Mouse (Mus musculus) 416B (cell line): ENCODE results near the gene Phf11c.
"Not testable (repeated sequence)": the region's sequence is repeated elsewhere in the genome, so short reads cannot be mapped to it uniquely, and the experiment has no call there.

Experiments
- DNase-seq: peaks from one replicate; pipeline ENCODE4 v3.0.0; 2011; ENCODE audit warnings: low read depth

Phf11c gene

DNA sequence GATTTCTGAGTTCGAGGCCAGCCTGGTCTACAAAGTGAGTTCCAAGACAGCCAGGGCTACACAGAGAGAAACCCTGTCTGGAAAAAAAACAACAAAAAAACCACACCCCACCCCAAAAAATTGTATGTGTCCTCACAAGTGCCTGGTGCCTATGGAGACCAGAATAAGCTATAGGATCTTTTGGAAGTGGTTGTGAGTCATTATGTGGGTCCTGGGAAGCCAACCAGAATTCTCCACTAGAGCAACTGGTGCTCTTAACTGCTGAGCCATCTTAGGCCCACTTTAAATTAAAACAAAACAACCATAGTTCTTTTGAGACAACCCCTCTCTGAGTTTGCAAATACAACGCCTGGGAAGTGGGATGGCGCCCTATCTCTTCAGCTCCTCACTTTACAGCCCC is at the start of gene Phf11c:
Gene Phf11c (minus strand): TSS at position 101 of the 400 bp plus-strand sequence.
- DNase-seq: no peak

DNA sequence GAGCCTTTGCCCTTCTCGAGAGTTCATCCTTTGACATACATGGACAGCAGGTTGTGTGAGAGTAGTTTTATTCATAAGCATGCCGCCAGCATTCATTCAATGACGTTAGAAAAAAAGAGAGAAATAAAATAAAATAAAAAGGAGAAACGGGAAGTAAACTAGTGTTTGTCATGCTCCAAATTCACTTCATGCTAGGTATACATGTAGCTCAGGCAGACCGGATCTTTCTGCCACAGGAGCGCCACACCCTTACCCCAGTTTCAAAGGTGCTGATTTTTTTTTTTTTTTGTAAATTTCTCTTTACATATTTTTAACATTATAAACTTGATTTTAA is 46.3 kb upstream of the Phf11c start:
- no peak for DNase-seq

DNA sequence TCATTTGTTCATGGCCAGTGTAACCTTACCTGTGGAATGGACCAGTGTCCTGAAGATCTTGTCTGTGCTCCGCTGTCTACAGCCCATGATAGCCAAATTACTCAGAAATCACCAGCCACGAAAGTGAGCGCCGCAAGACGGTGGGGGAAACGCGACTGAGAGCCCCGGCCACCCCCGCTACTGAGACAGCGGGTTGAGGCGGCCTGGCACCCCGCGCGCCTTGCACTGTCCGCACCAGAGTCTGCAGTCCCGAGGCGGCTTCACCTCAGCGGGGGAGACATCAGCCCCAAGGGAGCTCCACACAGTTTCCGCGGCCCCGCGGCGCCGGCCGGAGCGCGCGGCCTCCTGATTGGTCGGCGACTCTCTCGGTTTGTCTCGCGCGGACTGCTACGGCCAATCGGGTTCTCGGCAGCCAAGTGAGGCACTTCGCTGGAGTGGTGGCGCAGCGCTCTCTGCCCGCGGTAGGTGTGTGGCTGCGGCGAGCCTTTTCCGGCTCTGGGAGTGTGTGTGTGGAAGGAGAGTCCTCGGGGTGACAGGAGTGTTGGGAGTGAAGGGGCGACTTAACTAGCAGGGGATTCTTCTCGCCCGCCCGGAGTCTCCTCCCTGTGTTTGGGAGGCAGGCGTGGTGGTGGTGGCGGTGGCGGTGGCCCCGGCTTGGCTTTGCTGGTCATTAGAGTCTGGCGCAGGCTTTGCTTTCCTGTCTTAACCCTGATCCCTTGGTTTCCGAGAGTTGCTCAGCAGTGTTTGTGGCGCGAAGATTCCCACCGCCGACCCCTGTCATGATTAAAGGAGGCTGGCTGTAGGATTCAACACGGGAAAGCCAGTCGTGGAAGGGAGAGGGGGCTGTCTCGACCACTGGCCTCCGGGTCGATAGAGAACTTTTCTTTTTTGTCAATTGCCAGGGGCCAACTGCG is 45.6 kb upstream of the Phf11c start, which contains the start of the genes Setdb2 and Cab39l:
Gene Setdb2 (minus strand): TSS at position 327 of the 914 bp plus-strand sequence.
Gene Cab39l (plus strand): TSS at position 415 of the 914 bp plus-strand sequence.
- peak; percentile 94 for DNase-seq

DNA sequence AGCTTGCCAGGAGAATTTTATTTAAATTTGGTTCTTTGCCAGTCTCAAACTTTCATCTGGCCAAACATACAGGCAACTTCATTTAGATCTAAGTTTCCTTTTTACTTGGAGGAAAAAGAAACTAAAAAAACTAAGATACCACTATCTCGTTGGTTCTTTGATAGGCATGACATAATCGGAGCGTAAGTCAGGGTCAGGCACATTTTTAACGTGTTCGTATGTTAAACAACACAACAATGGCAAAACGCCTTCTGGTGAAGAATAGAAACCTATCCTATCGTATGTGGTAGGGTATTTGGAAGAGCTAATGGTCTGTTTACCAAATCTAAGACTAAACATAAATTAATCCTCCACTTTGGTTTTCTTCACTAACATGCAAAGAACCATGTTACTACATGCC is 44.9 kb upstream of the Phf11c start:
- peak; percentile 52 for DNase-seq

DNA sequence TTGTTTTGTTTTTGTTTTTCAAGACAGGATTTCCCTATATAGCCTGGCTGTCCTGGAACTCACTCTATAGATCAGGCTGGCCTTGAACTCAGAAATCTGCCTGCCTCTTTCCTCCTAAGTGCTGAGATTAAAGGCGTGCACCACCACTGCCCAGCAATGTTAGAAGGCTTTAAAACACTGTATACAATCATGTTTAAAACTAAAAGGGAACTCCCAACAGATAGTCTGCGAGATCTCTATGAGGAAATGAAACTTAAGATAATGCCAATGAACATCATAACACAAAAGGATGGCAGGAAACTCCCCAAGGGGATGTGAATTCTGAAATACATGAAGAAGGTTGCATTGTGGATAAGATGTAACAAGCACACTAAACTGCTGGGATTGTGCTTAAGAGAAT is 43.3 kb upstream of the Phf11c start:
- no peak for DNase-seq

DNA sequence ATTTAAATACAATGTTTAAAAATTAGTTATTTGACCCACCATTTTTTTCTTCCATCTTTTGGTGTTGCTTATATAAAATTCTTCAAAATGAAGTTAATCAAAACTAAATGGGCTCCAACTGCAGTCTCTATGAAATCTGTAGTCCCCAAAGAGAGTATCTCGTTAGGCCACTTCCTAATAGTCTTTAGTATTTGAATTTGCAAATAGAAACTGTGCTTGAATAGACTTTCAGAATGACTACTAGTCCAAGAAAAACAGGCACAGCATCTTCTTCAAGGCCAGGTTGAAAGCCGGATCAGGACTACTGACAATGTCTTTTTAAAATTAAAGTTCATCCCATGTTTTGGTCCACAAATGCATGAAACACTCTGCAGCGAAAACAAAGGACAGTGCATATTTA is 42.2 kb upstream of the Phf11c start:
- no peak for DNase-seq

DNA sequence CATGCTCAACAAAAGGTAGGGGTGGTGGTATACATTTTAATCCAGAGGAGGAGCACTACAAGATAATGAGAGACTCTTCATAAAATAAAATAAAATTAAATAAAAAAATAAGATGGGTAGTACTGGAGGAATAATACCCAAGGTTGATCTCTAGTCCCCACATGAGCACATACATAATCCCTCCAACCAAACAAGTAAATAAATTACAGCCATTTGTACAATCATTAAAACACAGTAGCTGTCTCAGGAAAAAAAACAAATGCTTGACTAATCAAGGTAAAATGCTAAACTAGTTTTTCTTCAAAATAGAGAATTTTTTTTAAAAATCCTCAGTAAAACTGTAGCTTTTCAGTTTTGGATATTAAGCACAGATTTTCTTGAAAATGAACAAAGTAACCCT is 40.0 kb upstream of the Phf11c start:
- DNase-seq: no peak

DNA sequence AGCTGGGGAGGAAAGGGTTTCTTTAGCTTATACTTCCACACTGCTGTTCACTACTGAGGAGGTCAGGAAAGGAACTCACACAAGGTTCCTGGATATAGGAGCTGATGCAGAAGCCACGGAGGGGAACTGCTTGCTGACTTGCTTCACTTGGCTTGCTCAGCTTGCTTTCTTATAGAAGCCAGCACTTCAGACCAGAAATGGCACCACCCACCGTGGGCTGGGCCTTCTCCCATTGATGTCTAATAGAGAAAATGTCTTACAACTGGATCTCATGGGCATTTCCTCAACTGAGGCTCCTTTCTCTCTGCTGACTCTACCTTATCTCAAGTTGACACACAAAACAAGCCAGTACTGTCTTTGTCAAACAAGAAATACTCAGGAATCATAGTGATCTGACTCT is 38.7 kb upstream of the Phf11c start:
- DNase-seq: peak; percentile 57

DNA sequence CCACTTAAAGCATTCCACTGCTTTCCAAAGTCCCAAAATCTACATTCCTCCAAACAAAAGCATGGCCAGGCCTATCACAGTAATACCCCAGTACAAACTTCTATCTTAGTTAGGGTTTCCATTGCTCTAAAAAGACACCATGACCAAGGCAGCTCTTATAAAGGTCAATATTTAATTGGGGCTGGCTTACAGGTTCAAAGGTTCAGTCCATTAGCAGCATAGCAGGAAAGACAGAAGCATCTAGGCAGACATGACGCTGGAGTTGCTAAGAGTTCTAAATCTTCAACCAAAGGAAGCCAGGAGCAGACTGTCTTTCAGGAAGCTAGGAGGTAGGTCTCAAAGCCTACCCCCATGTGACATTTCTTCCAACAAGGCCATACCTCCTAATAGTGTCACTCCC is 35.4 kb upstream of the Phf11c start:
- no peak for DNase-seq

DNA sequence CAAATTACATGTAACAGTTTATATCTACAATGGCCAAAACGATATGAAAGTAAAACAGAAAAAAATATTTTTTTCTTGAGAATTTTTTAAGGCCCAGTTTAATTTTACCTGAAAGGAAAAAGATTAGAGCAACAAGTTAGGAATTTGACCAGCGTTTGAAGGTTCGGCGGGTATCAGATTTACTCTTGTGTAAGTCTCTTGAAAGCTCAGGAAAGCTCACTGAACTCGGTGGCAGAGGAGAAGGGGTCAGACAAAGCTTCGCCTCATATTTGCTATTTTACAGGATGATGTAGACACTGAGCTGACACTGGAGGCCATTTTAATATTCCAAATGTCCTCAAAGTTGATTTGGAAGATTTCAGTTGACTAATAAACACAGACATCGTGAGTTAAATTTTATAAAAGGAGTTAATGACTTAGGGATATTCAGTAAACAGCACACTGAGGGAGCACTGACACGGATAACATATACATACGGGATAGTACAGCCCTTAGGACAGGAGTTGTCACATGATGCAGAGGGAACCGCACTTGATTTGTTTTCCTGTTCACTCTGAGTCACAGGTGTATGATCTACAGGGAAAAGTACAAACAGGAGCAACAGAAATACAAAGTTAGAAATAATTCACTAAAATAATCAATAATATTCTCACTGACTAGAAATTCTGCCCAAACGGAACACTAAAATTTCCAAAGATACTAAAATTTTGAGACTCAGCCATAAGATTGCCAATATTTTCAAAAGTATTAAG is 27.9 kb upstream of the Phf11c start:
- DNase-seq: no peak

DNA sequence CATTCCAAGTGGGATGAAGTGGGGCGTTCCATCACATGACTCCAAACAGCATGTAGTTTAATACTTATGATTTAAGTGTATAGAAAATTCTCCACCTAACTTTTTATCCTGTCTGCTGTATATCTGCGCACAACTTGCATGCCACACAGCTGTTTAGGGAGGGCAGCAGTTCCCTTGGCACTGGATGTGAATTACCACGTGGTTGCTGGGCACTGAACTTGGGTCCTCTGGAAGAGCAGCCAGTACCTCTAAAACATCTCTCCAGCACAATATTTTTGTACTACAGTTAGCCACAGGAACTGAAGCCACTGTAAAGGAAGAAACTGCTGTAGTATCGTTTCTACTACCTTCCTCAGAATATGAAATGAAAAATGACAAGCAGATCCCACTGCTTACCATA is 23.0 kb upstream of the Phf11c start:
- no peak for DNase-seq

DNA sequence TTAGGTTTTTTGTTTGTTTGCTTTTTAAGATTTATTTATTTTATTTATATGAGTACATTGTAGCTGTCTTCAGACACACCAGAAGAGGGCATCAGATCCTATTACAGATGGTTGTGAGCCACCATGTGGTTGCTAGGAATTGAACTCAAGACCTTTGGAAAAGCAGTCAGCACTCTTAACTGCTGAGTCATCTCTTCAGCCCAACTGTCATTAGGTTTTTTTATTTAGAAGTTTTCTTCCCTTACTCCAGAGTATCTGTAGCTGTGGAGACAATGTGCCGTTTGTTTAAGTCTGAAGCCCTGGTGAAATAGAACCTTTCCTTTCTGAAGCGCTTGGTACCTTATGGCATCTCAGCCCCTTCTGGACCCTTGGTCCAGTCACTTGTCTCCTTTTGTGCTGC is 19.8 kb upstream of the Phf11c start:
- peak; percentile 9 for DNase-seq

DNA sequence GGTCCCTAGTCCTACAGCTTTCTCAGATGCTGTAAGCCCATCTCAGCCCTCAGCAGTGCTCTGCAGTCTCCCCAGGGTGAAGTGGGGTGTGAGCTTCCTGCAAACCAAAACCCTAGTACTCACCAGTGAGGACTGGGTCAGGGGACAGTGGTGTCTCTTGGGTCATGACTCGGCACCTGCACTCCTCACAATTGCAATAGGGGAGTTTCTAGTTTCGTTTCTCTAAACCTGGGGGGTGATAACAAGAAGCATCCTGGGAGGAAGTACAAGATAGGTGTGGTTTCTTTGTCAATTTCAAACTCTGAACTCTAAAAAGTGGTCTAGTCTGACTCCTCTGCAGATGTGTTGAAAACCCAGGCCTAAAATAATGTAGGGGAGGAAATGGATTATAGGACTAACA is 1.8 kb upstream of the Phf11c start:
- DNase-seq: peak; percentile 27

DNA sequence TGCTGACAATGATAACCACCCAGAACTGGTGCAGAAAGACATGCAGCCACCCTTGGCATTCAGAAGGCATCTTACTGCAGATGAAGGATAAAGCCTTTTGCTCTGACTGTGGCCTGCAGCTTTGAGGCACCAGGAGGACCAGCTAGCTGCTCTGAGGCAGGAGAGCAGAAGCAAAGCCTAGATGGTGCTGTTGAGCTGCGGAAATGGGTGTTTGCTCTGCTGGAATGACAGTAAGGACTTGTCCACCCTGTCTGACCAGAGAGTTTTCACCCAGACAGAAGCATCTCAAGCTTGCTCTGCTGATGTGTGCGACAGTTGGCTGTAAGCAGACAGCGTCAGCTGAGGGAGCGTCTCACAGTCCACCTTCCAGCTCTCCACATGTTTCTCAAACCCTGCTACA is 5.0 kb downstream of the Phf11c start:
- DNase-seq: not testable (repeated sequence)

DNA sequence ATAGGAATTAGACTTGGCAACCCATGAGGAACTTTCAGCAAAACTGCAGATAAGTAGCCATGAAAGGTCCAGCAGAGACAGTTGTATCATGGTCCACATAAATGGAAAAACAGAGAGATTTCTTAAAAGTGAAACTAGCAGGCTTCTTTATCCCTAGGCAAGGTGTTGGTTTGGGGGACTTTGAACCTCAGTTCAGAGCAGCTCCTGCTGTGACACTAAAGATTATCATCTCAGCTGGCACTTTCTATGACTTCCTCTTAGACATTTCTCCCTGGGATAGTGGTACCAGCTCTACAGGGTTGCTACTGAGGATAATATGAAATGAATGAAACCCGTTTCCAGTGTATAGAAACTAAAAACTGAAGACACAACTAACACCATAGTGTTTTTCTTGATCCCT is 5.6 kb downstream of the Phf11c start:
- no peak for DNase-seq

DNA sequence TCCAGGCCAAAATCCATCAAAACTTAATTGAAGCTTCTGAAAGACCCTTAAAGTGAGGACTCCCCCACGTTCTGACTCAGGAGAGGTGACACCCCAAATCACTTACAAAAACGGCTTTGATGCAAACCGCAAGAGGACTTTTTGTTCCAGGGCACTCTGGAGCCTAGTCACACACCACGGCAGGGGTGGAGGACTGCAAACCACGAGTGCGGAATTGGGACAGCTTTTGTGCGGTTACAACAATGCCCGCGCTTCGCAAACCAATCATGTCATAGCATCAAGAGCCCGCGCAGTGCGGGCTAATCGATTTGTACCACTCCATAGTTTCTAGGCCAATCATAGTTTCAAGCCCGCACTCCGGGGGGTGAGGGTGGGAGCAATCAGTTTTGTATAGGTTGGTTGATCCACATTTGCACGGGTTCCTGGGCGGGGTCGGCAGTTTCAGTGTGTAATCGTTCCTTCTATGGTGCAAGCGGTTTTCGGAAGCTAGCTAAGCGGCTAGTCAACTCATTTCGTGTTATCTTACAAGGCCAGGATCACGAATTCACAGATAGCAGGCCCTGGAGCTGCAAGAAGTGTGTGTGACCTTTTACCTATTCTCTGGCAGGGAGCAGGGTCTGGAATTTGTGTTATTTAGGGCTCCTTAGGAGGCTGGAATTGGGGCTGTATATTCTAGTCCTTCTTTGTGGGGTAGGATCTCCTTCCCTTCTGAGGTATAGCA is 24.7 kb downstream of the Phf11c start:
- DNase-seq: no peak

DNA sequence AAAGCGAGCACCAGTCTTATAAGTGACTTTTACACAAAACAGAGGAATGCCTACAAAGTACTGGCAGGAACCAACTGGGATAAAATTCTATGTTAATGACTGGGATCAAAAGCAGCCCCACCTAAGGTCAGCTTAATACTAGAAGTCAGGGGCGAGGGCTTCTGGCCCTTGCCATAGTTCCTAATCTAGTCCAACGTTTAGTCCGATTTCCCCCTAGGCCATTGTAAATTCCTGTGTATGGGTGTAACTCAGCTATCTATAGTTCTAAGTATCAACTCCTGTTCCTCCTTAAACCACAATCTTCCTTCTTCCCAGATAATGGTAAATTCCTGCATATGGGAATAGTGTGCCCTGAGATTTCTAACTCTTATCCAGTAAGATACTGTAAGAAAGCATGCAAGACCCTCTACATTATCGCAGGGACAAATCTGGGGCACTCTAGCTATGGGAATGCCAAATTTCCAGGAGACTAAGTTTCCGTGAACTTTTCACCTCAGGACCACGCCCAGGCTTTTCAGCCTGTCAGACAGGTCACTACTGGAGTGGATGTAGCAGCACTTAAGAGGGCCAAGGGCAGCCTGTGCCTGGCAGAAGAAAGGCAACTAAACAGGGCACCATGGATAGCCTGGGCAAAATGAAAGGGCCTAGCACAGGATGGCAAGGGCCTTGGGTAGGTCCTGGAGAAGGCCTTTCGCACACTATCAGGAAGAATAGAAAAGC is 28.6 kb downstream of the Phf11c start:
- no peak for DNase-seq

DNA sequence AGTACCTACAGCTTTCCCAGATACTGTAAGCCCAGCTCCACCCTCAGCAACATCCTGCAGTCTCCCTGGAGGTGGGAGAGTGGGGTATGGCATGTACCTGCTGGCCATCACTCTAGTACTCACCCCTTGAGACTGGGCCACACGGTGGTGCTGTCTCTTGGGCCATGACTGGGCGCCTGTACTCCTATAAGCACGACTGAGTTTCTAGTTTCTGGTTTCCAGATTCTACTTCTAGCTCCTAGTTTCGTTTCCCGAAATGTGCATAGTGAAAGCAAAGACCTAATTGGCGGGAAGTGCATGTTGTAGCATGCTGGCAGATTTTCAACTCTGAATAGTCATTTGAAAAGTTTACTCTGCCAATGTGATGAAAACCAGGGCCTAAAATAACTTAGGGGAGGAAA is 29.9 kb downstream of the Phf11c start, which contains the start of gene Phf11d:
Gene Phf11d (minus strand): TSS at position 227 of the 401 bp plus-strand sequence.
- DNase-seq: no peak

DNA sequence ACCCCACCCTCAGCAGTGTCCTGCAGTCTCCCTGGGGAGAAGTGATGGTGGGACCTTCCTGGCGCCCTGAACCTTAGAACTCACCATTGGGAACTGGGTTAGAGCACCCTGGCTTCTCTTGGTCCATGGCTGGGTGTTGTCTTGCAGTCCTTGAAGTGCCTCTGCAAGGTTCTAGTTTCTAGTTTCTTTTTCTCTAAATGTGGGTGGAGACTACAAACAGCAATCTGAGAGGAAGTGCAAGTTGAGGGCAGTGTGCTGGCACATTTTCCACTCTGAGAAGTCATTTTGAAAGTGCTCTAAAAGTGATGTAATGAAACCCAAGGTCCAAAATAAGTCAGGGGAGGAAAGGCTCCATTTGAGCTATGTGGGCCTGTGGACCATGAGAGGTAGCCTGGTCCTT is 54.0 kb downstream of the Phf11c start, which contains the start of gene Phf11b:
Gene Phf11b (minus strand): TSS at position 163 of the 400 bp plus-strand sequence.
- DNase-seq: peak; percentile 23

DNA sequence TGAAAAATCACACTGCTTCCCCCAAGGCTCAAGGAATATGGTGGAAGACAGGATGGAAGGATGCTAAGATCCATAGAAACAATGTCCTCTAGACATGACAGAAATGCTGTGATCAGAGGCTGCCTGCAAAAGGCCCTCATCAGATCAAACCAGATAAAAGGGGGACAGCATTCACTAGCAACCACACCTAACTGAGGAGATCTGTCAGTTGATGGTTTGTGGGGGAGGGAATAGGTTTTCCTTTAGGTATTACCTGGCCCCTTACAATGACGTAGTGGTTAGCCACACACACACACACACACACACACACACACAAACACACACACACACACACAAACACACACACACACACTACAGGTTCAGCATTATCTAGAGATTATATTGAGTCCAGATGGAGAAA is 55.6 kb downstream of the Phf11c start:
- DNase-seq: no peak

DNA sequence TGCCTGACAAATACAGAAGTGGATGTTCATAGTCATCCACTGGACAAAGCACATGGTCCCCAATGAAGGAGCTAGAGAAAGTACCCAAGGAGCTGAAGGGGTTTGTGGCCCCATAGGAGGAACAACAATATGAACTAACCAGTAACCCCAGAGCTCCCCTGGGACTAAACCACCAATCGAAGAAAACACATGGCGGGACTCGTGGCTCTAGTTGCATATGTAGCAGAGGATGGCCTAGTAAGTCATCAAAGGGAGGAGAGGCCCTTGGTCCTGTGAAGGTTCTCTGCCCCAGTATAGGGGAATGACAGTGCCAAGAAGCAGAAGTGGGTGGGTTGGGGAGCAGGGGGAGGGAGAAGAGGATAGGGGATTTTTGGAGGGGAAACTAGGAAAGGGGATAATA is 59.1 kb downstream of the Phf11c start:
- not testable (repeated sequence) for DNase-seq
